Mouse (Mus musculus) lung, adult 18-20 months (tissue): ENCODE measurements around the gene Timm13.

Experiments
- DNase-seq, 2 experiments: peaks; one replicate each; pipeline ENCODE4 v3.0.0; 2022; ENCODE audit warnings: mixed read lengths in 2 of 2

Gene Timm13

GRCm38 (mm10) chr10:80858350-80858935 lies 42.3 kb downstream of the Timm13 start:
- DNase-seq: no peak

- no peak for DNase-seq
These were observed 42.9 kb downstream of the Timm13 start for GRCm38 (mm10) chr10:80857848-80858247.

GRCm38 (mm10) chr10:80857386-80857785 lies 43.4 kb downstream of the Timm13 start:
- DNase-seq: no peak

- DNase-seq: no peak
These were observed 43.9 kb downstream of the Timm13 start for GRCm38 (mm10) chr10:80856908-80857307.

- DNase-seq: peak in 1 of 2 experiments; percentile 7
These were observed 44.5 kb downstream of the Timm13 start for GRCm38 (mm10) chr10:80856267-80856666.

- no peak for DNase-seq
These were observed 45.1 kb downstream of the Timm13 start for GRCm38 (mm10) chr10:80855749-80856073.

GRCm38 (mm10) chr10:80854913-80855748 lies 45.6 kb downstream of the Timm13 start, which contains the start of the genes Lsm7 and Sppl2b:
TSS of gene Lsm7 (minus strand) at chr10:80855209.
TSS of gene Sppl2b (plus strand) at chr10:80855275.
- peak; percentile 95 to 96 for DNase-seq
